Mouse (Mus musculus): Measurements from ENCODE around the gene Elavl3.

Elavl3 gene

GRCm38 (mm10) chr9:21968883-21969282, 82.9 kb downstream of the Elavl3 start:
- DNase-seq (ENCODE audit: extremely low read depth, insufficient read length, low spot score) = no peak
